Mouse (Mus musculus) small intestine, adult 2 months (tissue): ENCODE measurements around the gene Vapb. TPM values are rescaled to one million over a fixed set of nuclear protein-coding genes. Genes with fewer than 3 reads are reported as not detected.

ENCODE experiments used
- H3K27ac ChIP-seq: fragments of 200-500 bp; 2 replicates; pipeline ENCODE4 v1.5.1; 2012; ENCODE audit warnings: low read depth, low read length, control low read depth, inconsistent platforms; ENCODE audit not compliant: insufficient read depth
- H3K27me3 ChIP-seq: fragments of 200-500 bp; 2 replicates; pipeline ENCODE4 v1.6.1; 2012; ENCODE audit warnings: mild to moderate bottlenecking, moderate library complexity, low read length, inconsistent platforms; ENCODE audit not compliant: control insufficient read depth, insufficient read depth
- H3K36me3 ChIP-seq: fragments of 200-500 bp; 2 replicates; pipeline ENCODE4 v1.6.1; 2012; ENCODE audit warnings: mild to moderate bottlenecking, low read length, control low read depth, inconsistent platforms; ENCODE audit not compliant: control insufficient read depth, insufficient read depth
- H3K4me1 ChIP-seq: fragments of 200-500 bp; 2 replicates; pipeline ENCODE4 v1.6.1; 2012; ENCODE audit warnings: low read length, inconsistent platforms, mixed read lengths; ENCODE audit not compliant: control insufficient read depth, insufficient read depth, insufficient read length
- H3K4me3 ChIP-seq: fragments of 200-500 bp; 2 replicates; pipeline ENCODE4 v1.5.1; 2012; ENCODE audit warnings: low read depth, mild to moderate bottlenecking, control low read depth, inconsistent platforms, low read length, moderate library complexity
- CTCF ChIP-seq: fragments of 200-500 bp; IDR thresholded peaks from 2 replicates; pipeline ENCODE4 v1.5.1; 2012; ENCODE audit warnings: low read depth, mild to moderate bottlenecking, control low read depth, inconsistent platforms, low read length, moderate library complexity, mixed read lengths; ENCODE audit not compliant: insufficient replicate concordance, insufficient read length; ENCODE audit errors: extremely low read depth
- POLR2A ChIP-seq: fragments of 200-500 bp; IDR thresholded peaks from 2 replicates; pipeline ENCODE4 v1.6.1; 2012; ENCODE audit warnings: low read depth, mild to moderate bottlenecking, control low read depth, inconsistent platforms, low read length, moderate library complexity
- WGBS: fragments of 180-500 bp; shearing (Covaris S2); methylation state at CpG from one replicate; pipeline ENCODE4 v1.1.7; 2018; 5-methylcytosine and 5-hydroxymethylcytosine counted together
- polyA plus RNA-seq: library from polyadenylated mRNA; depleted of rRNA; stranded (reverse); fragments of >200 nt; gene quantifications from 2 replicates; pipeline ENCODE4 v1.2.3, GENCODE M21; 2012

Vapb gene
- polyA plus RNA-seq, 1 experiment: 10.8 TPM

DNA sequence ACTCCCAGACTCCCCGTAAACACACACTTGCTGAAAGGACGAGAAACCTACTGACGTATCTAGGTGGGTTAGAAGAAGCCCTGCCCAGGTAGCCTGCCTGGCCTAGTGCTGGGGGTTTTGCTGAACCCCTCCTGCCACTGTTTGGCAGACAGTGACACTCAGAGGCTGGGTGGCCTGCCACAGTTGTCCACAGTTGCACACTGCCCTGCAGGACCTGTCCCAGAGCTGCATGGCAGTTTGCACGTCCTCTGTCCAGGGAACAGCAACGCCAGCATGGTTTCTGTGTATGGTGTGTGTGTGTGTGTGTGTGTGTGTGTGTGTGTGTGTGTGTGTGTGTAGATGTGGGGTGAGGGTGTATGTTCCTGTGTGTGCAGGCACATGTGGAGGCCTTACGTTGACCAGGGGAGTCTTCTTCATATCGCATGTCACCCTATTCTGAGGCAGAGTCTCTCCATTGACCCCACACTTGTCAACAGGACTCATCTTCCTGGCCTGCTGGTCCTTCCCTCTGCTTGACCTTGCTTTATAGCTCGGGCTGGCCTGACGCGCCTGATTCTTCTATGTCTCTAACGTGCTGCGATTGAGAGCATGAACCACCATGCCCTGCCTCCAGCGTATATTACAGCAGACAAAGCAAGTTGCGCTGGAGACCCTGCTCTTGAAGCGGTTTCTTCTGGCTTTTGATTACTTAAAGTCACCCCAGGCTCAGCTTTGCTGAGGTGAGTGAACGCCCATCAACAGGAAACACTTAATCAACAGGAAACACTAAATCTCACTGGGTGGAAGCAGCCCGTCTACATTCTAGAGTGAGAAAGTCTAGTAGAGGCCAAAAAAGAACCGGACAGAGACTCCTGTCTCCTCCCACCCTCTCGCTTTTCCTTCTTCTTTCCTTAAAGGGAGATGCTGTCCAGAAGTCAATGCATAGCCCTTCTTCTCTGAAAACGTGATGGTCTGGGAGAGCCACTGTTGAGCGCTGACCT lies 57.5 kb downstream of the Vapb start:
- Histone ChIP-seq H3K4me1 (peaks cover 3% of the 10 kb centered on the region; the same call in 1 of the 2 replicates), H3K4me3 (no peak overlapping the region), H3K27ac (no peak overlapping the region), H3K36me3 (no peaks in the 10 kb centered on the region), H3K27me3 (no peaks in the 10 kb centered on the region)
- no peak for TF ChIP-seq CTCF
- no peak for TF ChIP-seq POLR2A
- WGBS: 73% methylated on average over 21 of the region's 21 CpGs

DNA sequence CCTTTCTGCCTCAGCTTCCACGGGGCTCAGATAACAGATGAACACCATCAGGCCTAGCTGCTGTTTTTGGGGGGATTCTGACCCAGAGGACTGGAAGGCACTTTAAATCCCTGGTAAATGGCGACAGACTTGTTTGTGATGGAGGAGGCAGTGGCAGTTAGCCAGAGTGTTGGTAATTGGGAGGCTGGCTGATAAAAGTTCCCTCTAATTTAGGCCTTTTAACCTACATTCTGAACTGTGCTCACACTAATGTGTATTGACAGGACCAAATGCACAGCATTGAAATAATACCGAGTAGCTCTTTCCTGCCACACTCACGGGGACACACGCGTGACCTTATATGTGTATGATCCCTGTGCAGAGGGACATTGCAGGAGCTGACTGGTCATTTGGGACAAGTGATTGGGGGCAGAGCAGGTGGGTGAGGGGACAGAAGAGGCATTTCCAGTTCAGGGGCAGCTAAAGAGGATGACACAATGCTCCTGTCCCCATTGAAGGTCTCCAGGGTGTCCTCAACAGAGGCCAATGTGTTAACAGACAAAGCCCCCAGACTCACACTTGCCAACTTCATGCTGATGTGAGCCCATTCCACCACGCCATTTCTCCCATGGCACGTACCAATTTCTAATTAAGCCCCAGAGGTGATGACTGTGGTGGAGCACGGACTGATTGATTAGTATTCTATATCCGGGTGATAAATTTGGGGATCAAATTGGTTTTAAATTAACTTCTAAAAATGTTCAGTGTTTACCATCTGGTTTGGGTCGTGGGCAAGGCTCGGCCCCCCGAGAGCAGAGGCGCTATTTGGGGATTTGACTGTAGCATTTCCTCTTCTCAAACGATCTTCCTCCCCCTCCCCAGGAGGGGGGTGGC lies 58.7 kb downstream of the Vapb start:
- no peaks in the 10 kb centered on the region for H3K36me3 ChIP-seq
- peaks cover 3% of the 10 kb centered on the region; the same call in 1 of the 2 replicates for H3K4me1 ChIP-seq
- WGBS: 75% methylated on average over 15 of the region's 15 CpGs
- no peak overlapping the region for H3K4me3 ChIP-seq
- no peak for TF ChIP-seq POLR2A
- TF ChIP-seq CTCF: no peak
- H3K27me3 ChIP-seq: no peaks in the 10 kb centered on the region
- H3K27ac ChIP-seq: no peak overlapping the region

DNA sequence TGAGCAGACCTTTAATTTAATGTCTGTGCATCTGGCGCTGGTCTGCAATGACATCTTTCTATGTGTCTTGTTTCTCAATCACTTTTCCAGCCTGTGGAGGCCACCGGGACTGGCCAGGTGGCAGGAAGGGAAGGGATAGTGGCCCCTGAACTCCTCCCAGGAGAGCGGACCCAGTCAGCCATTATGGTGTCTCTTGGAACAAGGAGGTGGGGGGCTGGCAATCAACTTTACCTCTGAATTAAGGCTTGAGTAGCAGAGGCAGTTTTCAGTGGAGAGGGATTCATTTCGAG lies 59.3 kb downstream of the Vapb start:
- H3K27ac ChIP-seq: no peak overlapping the region
- H3K36me3 ChIP-seq: no peaks in the 10 kb centered on the region
- TF ChIP-seq CTCF (no peak), POLR2A (no peak)
- H3K4me3 ChIP-seq: no peak overlapping the region
- no peaks in the 10 kb centered on the region for H3K27me3 ChIP-seq
- 81% methylated on average over 4 of the region's 4 CpGs for WGBS
- H3K4me1 ChIP-seq: peaks cover 3% of the 10 kb centered on the region; the same call in 1 of the 2 replicates

DNA sequence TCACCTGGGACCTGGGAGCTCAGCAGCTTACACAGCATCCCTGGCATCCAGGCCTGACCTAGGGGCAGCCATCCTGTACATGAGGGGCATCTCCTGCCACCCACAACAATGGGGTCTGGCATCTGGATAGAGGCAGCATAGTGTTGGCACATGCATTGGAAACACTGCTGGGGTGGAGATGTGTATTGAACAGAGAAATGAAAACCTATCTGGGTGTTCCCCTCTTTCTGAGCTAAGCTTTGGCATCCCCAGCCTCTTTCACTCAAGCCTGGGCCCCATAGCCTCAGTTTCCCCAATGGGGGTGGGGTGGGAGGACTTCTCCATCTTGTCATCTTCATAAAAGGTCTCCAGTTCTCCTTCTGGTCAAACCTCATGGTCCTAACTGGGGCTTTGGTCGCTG lies 62.2 kb downstream of the Vapb start:
- no peak overlapping the region for H3K27ac ChIP-seq
- WGBS: 81% methylated on average over 1 of the region's 1 CpGs

DNA sequence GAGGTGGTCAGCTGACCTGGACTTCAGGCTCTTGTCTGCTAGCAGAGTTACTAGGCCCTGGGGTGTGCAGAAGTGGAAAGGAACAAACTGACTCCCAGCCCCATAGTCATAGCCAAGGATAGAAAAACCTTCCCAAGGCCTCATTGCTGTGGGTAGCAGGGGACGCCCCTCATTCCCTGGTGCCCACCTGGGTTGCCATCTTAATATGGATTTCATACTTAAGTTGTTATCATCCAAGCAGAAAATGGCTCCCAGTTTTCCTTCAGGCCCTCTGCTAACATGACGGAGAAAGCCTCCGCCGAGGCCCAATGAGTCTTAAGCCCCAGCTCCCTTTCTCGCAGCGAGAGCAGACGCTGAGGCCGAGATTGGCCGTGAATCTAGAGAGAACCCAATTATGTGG lies 63.3 kb downstream of the Vapb start:
- no peak overlapping the region for H3K27ac ChIP-seq
- no peaks in the 10 kb centered on the region for H3K27me3 ChIP-seq
- no peaks in the 10 kb centered on the region for H3K4me1 ChIP-seq
- no peaks in the 10 kb centered on the region for H3K36me3 ChIP-seq
- no peak overlapping the region for H3K4me3 ChIP-seq
- TF ChIP-seq CTCF (no peak), POLR2A (no peak)
- 91% methylated on average over 9 of the region's 9 CpGs for WGBS

More for the DNA sequence above, 62.2 kb downstream of the Vapb start:
- H3K4me1 ChIP-seq: peaks cover 2% of the 10 kb centered on the region; the same call in 1 of the 2 replicates
- H3K4me3 ChIP-seq: no peak overlapping the region
- no peaks in the 10 kb centered on the region for H3K27me3 ChIP-seq
- no peaks in the 10 kb centered on the region for H3K36me3 ChIP-seq
- TF ChIP-seq POLR2A: no peak
- no peak for TF ChIP-seq CTCF

DNA sequence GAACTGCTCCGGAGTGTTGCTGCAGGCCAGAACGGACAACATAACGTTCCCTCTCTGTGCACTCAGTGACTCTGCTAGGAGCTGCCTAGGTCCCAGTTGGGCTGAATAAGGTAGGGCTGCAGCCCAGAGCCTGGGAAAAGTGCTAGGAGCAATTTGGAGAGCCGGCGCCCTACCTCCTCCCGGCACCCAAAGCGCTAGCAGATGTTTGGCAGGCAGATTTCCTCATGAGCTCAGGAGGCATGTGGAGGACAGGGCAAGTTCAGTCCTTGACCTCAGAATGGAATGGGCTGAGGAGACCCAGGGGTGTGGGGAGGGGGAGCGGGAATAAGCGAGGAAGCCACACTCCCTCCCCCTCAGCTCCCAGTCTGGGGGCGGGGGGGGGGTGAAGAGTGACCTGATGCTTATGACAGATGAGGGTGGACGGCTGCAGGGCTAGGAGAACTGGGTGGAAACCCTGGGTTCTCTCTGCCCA lies 64.1 kb downstream of the Vapb start:
- Histone ChIP-seq H3K4me3 (no peak overlapping the region), H3K36me3 (no peaks in the 10 kb centered on the region), H3K4me1 (no peaks in the 10 kb centered on the region), H3K27me3 (no peaks in the 10 kb centered on the region), H3K27ac (no peak overlapping the region)
- 56% methylated on average over 11 of the region's 11 CpGs for WGBS
- no peak for TF ChIP-seq CTCF
- TF ChIP-seq POLR2A: no peak

DNA sequence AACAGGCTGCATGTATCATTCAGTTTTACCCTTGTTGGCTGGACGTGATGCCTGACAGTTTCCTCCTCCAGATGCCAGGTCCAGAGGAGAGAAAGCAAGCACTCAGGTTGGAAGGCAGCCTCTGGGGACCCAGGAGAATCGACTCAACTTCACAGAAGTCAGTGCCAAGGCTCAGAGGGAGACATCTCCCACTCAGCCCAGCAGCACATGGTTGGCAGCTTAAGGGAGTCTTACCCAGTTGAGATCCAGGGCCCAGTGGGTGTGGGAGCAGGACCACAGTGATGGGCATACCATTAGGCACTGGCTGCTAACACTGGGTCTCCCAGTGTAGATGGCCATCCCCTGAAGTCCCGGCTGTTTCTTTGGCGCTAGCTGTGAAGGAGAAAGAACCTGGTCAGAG lies 64.9 kb downstream of the Vapb start:
- Histone ChIP-seq H3K36me3 (no peaks in the 10 kb centered on the region), H3K27me3 (no peaks in the 10 kb centered on the region), H3K4me1 (no peaks in the 10 kb centered on the region), H3K4me3 (no peak overlapping the region), H3K27ac (no peak overlapping the region)
- 76% methylated on average over 4 of the region's 4 CpGs for WGBS
- TF ChIP-seq CTCF (no peak), POLR2A (no peak)
